8 mouse cellular contexts compared by ENCODE assay signal in genomic region chr10:88482866-88483265, GRCm38 (mm10). TPM values are rescaled to one million over a fixed set of nuclear protein-coding genes. Genes with fewer than 3 reads are reported as not detected.
"Had no signal": no experiment of that assay in that cellular context is flagged by ENCODE, and none has a peak within 500 bp of the region (broad histone marks: within the 10 kb centered on the region; RNA-seq: fewer than 3 reads in every experiment).

No protein-coding gene starts in this region.

RNA-seq across cellular contexts. Expression of gene Sycp3, which starts 23.5 kb away (rescaled TPM):
- polyA plus RNA-seq: hindbrain, embryonic 10.5 days; hindbrain, embryonic 11.5 days; hindbrain, embryonic 12.5 days; inflammation-experienced regulatory T-cells, adult 6 months; kidney, adult 2 months; kidney, embryonic 14.5 days; kidney, embryonic 16.5 days; large intestine, adult 2 months had no signal
